Comparison of ENCODE assay signal across 8 mouse cellular contexts in the genomic region with DNA sequence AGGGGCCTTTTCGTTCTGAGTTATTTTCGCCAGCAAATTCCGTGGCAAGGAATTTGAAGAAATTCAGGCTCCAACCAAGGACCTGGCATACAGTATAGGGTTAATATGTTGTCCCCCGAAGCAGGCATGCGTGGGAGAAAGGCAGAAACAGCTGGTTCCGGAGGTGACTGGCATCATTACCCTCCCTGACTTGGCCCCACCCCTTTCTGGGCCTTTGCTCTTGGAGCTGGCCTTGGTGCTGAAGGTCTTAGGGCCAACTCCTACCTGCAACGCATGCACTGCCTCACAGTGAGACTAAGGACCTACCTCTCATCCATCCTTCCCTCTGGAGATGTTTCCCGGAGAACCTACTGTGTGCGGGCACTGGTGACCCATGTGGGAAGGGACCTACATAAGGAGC. TPM values are rescaled to one million over a fixed set of nuclear protein-coding genes. Genes with fewer than 3 reads are reported as not detected.
DNase-seq lines count a peak whose midpoint lies in the region; ATAC-seq and TF ChIP-seq lines count a peak whose summit lies in the region.

No protein-coding gene starts in this region.

- TF ChIP-seq EP300 in CH12.LX (IDR thresholded peaks at IDR 0.05; ENCODE audit: low read length) = no peak

- no peak for ATAC-seq in forebrain, embryonic 12.5 days (ENCODE audit: low FRiP score)
- ATAC-seq in forebrain, embryonic 15.5 days (replicated peaks) = no peak
- ATAC-seq in liver, embryonic 13.5 days (ENCODE audit: low read depth) = no peak
- no peak; the same call in 1 of the 2 replicates for ATAC-seq in intestine, postnatal 0 days

- no peaks in the 10 kb centered on the region for H3K79me2 ChIP-seq in CH12.LX (replicated peaks; ENCODE audit: control insufficient read depth, extremely low read depth, insufficient read depth, poor library complexity, severe bottlenecking)

- 50% methylated on average over 9 of the region's 9 CpGs for WGBS in forebrain, embryonic 12.5 days
- 45% methylated on average over 9 of the region's 9 CpGs for WGBS in forebrain, embryonic 15.5 days
- WGBS in liver, embryonic 13.5 days (ENCODE audit: insufficient replicate concordance) = 29% methylated on average over 9 of the region's 9 CpGs
- WGBS in spleen, adult 2 months = 35% methylated on average over 9 of the region's 9 CpGs
- 36% methylated on average over 9 of the region's 9 CpGs for WGBS in intestine, postnatal 0 days

- peak overlapping the region; percentile 68 for H3K27ac ChIP-seq in forebrain, embryonic 12.5 days
- H3K27ac ChIP-seq in forebrain, embryonic 15.5 days (replicated peaks) = no peak overlapping the region
- H3K27ac ChIP-seq in CH12.LX (ENCODE audit: insufficient read depth, low read depth) = no peak overlapping the region
- no peak overlapping the region for H3K27ac ChIP-seq in liver, embryonic 13.5 days
- H3K27ac ChIP-seq in spleen, adult 2 months (ENCODE audit: insufficient read depth, low read length) = no peak overlapping the region
- no peak overlapping the region for H3K27ac ChIP-seq in intestine, postnatal 0 days (ENCODE audit: low read depth, low read length)

- no peak for TF ChIP-seq CTCF in CH12.LX (conservative IDR thresholded peaks at IDR 0.05 in 1 of 2, IDR thresholded peaks at IDR 0.05 in 1 of 2; ENCODE audit: low read depth in 2 of 2, low read length in 2 of 2)
- no peak for TF ChIP-seq CTCF in spleen, adult 2 months (IDR thresholded peaks at IDR 0.05; ENCODE audit: extremely low read depth, insufficient read depth, insufficient read length, insufficient replicate concordance)
- TF ChIP-seq CTCF in intestine, postnatal 0 days (IDR thresholded peaks at IDR 0.05; ENCODE audit: low read depth) = no peak

- no peaks in the 10 kb centered on the region for H3K9me3 ChIP-seq in forebrain, embryonic 12.5 days
- H3K9me3 ChIP-seq in forebrain, embryonic 15.5 days = no peaks in the 10 kb centered on the region
- H3K9me3 ChIP-seq in CH12.LX (replicated peaks; ENCODE audit: low read length) = no peaks in the 10 kb centered on the region
- H3K9me3 ChIP-seq in liver, embryonic 13.5 days (replicated peaks) = no peaks in the 10 kb centered on the region
- H3K9me3 ChIP-seq in intestine, postnatal 0 days (ENCODE audit: control insufficient read depth) = no peaks in the 10 kb centered on the region

- peaks cover 98% of the 10 kb centered on the region for H3K4me1 ChIP-seq in forebrain, embryonic 12.5 days
- peaks cover 79% of the 10 kb centered on the region for H3K4me1 ChIP-seq in forebrain, embryonic 15.5 days
- peaks cover 9 to 23% of the 10 kb centered on the region in 2 experiments for H3K4me1 ChIP-seq in CH12.LX (ENCODE audit: control insufficient read depth in 1 of 2, insufficient read depth in 2 of 2)
- H3K4me1 ChIP-seq in liver, embryonic 13.5 days (replicated peaks) = peaks cover 73% of the 10 kb centered on the region
- H3K4me1 ChIP-seq in spleen, adult 2 months (ENCODE audit: control insufficient read depth, insufficient read depth, insufficient read length) = peaks cover 25% of the 10 kb centered on the region; the same call in 1 of the 2 replicates
- H3K4me1 ChIP-seq in intestine, postnatal 0 days (replicated peaks; ENCODE audit: control insufficient read depth, insufficient read depth, low read length) = peaks cover 13% of the 10 kb centered on the region

- H3K36me3 ChIP-seq in forebrain, embryonic 12.5 days (replicated peaks) = no peaks in the 10 kb centered on the region
- H3K36me3 ChIP-seq in forebrain, embryonic 15.5 days = no peaks in the 10 kb centered on the region
- no peaks in the 10 kb centered on the region for H3K36me3 ChIP-seq in CH12.LX (replicated peaks in 1 of 2; ENCODE audit: control insufficient read depth in 1 of 2, insufficient read depth in 1 of 2, low read length in 1 of 2)
- H3K36me3 ChIP-seq in liver, embryonic 13.5 days = no peaks in the 10 kb centered on the region
- H3K36me3 ChIP-seq in spleen, adult 2 months (ENCODE audit: control insufficient read depth, insufficient read depth, low read length) = no peaks in the 10 kb centered on the region
- no peaks in the 10 kb centered on the region for H3K36me3 ChIP-seq in intestine, postnatal 0 days (ENCODE audit: control insufficient read depth, insufficient read depth)

- no peak for TF ChIP-seq RAD21 in CH12.LX (IDR thresholded peaks at IDR 0.05; ENCODE audit: low read depth, low read length)

- no peak overlapping the region for H3K4me3 ChIP-seq in forebrain, embryonic 12.5 days (replicated peaks)
- H3K4me3 ChIP-seq in forebrain, embryonic 15.5 days = no peak overlapping the region
- H3K4me3 ChIP-seq in CH12.LX (replicated peaks in 1 of 3; ENCODE audit: low read depth in 2 of 3, low read length in 2 of 3, poor library complexity in 1 of 3) = no peak overlapping the region
- H3K4me3 ChIP-seq in liver, embryonic 13.5 days (replicated peaks) = no peak overlapping the region
- no peak overlapping the region for H3K4me3 ChIP-seq in spleen, adult 2 months (ENCODE audit: extremely low read depth, insufficient read depth, insufficient read length)
- H3K4me3 ChIP-seq in intestine, postnatal 0 days (ENCODE audit: low read depth, low read length) = no peak overlapping the region

- in situ Hi-C loops in CH12.LX (cut with MboI; ENCODE audit: low pct_ligation_motif_present, low pct_unique_long_range_greater_than_20kb, low sequenced_read_pairs) = no loop called here

- no peak for TF ChIP-seq POLR2A in CH12.LX (IDR thresholded peaks at IDR 0.05; ENCODE audit: low read depth, low read length)
- no peak for TF ChIP-seq POLR2A in spleen, adult 2 months (IDR thresholded peaks at IDR 0.05; ENCODE audit: low read depth, low read length)

- H3K27me3 ChIP-seq in forebrain, embryonic 12.5 days = peaks cover 35% of the 10 kb centered on the region
- H3K27me3 ChIP-seq in forebrain, embryonic 15.5 days = peaks cover 36% of the 10 kb centered on the region
- H3K27me3 ChIP-seq in CH12.LX (replicated peaks) = peaks cover 72% of the 10 kb centered on the region
- peaks cover 4% of the 10 kb centered on the region; the same call in 1 of the 2 replicates for H3K27me3 ChIP-seq in liver, embryonic 13.5 days
- no peaks in the 10 kb centered on the region for H3K27me3 ChIP-seq in spleen, adult 2 months (ENCODE audit: control insufficient read depth, insufficient read depth, low read length)
- no peaks in the 10 kb centered on the region for H3K27me3 ChIP-seq in intestine, postnatal 0 days (replicated peaks; ENCODE audit: control insufficient read depth, insufficient read depth, low read length)

- dilution Hi-C loops in CH12.LX (cut with MboI; ENCODE audit: extremely low pct_ligation_motif_present, extremely low pct_unique_long_range_greater_than_20kb, low sequenced_read_pairs) = no loop called here

- peak; percentile 73 for DNase-seq in CH12.LX (ENCODE audit: extremely low read depth)
- peak; percentile 86 for DNase-seq in forelimb bud, embryonic 11.5 days (ENCODE audit: low read depth, low spot score)
- DNase-seq in liver, embryonic 13.5 days = peak; percentile 48
- peak; percentile 67 to 86 for DNase-seq in spleen, adult 2 months (ENCODE audit: low read depth in 1 of 2, low spot score in 2 of 2)
- DNase-seq in frontal cortex, postnatal 14 days (ENCODE audit: low spot score in 2 of 2) = no peak

- H3K9ac ChIP-seq in forebrain, embryonic 12.5 days = no peak overlapping the region
- H3K9ac ChIP-seq in forebrain, embryonic 15.5 days (replicated peaks) = no peak overlapping the region
- H3K9ac ChIP-seq in CH12.LX (ENCODE audit: insufficient read depth, low read depth) = no peak overlapping the region
- H3K9ac ChIP-seq in liver, embryonic 13.5 days = no peak overlapping the region
- no peak overlapping the region for H3K9ac ChIP-seq in intestine, postnatal 0 days (ENCODE audit: low read depth, low read length)

- no peak overlapping the region for H3K4me2 ChIP-seq in forebrain, embryonic 12.5 days
- H3K4me2 ChIP-seq in forebrain, embryonic 15.5 days (replicated peaks) = no peak overlapping the region
- no peak overlapping the region for H3K4me2 ChIP-seq in CH12.LX (ENCODE audit: insufficient read depth, low read depth, poor library complexity, severe bottlenecking)
- H3K4me2 ChIP-seq in liver, embryonic 13.5 days = no peak overlapping the region
- no peak overlapping the region for H3K4me2 ChIP-seq in intestine, postnatal 0 days (replicated peaks; ENCODE audit: low read depth)

TF ChIP-seq in CH12.LX, 34 proteins besides CTCF, POLR2A, EP300 and RAD21:
- TF ChIP-seq ETS1 (conservative IDR thresholded peaks at IDR 0.05; ENCODE audit: low read depth, low read length) (no peak), CHD1 (IDR thresholded peaks at IDR 0.05; ENCODE audit: low read depth, low read length) (no peak), ZC3H11A (IDR thresholded peaks at IDR 0.05; ENCODE audit: low read depth, low read length) (no peak), SIN3A (IDR thresholded peaks at IDR 0.05; ENCODE audit: low read length) (peak; percentile 84), MXI1 (IDR thresholded peaks at IDR 0.05; ENCODE audit: low read depth, low read length) (0 out of 2 replicates have a peak, but pooled peaks have one; percentile 39), USF1 (IDR thresholded peaks at IDR 0.05; ENCODE audit: low read depth, low read length) (no peak), TCF12 (IDR thresholded peaks at IDR 0.05; ENCODE audit: low read depth, low read length) (no peak), ELF1 (IDR thresholded peaks at IDR 0.05; ENCODE audit: low read depth, low read length) (no peak), E2F4 (IDR thresholded peaks at IDR 0.05; ENCODE audit: insufficient replicate concordance, low read depth, low read length) (no peak), ZNF384 (IDR thresholded peaks at IDR 0.05; ENCODE audit: low read depth, low read length) (no peak)

RNA-seq across cellular contexts. Expression of a gene that starts 20.1 kb away (rescaled TPM):
- 6.9 and 10.2 TPM in 2 replicates for polyA plus RNA-seq in forebrain, embryonic 12.5 days (2016; fragmentation: Nextera tagmentation; extraction: Ambion mirVana)
- polyA plus RNA-seq in forebrain, embryonic 15.5 days (2015; fragmentation: Nextera tagmentation; extraction: Ambion mirVana) = 5.2 and 5.6 TPM in 2 replicates
- total RNA-seq in CH12.LX (2012; rRNA removed) (not detected in 2 replicates), CH12.LX (2014; rRNA removed) (not detected in 2 replicates)
- polyA plus RNA-seq in CH12.LX (2012; ENCODE audit: insufficient read length, low read depth) = 0.13 and 0.14 TPM in 2 replicates
- 0.58 and 0.61 TPM in 2 replicates for polyA plus RNA-seq in liver, embryonic 13.5 days (2015; fragmentation: Nextera tagmentation; extraction: Ambion mirVana)
- 2.8 and 4.6 TPM in 2 replicates for polyA plus RNA-seq in spleen, adult 2 months (2012; rRNA removed)
- 2.3 and 3.2 TPM in 2 replicates for polyA plus RNA-seq in intestine, postnatal 0 days (2015; fragmentation: Nextera tagmentation; extraction: Ambion mirVana)

Comparison
In these comparisons a context has a peak if more than half of its experiments do, and no peak if none do; other contexts are left out.
1. DNase-seq: peak in CH12.LX (single experiment), forelimb bud, embryonic 11.5 days (single experiment), liver, embryonic 13.5 days (single experiment) and spleen, adult 2 months (2 of 2); none in frontal cortex, postnatal 14 days (0 of 2).